Mouse (Mus musculus): ENCODE measurements around the gene Izumo1.

Gene Izumo1

DNA sequence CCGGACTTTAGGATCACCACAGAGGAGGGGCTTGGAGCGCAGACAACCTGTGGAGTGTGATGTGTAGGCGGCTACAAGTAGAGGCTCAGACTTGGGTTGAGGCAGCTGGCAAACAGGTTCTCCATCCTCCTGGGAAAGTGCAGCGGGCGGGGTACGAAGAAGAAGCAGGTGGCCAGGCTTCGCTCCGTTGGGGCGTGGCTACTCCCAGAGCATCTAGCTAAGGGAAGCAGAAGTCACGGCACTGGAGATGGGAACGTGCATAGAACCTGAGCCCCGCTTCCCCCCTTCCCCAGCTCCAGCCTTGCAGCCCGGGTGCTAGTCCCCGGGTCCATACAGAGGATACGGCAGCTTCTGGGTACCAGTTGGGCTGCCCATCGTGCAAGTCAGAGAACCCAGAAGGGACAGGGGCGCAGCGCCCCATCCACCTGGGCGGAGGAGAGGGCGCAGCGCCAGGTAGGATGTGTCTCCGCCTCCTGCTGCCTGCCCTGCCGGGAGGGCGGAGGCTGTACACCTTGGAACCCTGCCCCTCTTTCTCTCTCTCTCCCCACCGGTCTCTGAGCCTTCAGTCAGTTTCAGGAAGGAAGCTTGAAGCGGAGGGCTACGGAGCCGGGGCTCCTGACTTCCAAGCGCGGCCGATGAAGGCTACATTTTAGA, 4.4 kb upstream of the Izumo1 start, which contains the start of gene Fut1:
Gene Fut1, plus strand, starts transcription at position 248 of the 654 bp plus-strand sequence.
- no peak for DNase-seq (ENCODE audit: low read depth in 2 of 2, low spot score in 2 of 2)

DNA sequence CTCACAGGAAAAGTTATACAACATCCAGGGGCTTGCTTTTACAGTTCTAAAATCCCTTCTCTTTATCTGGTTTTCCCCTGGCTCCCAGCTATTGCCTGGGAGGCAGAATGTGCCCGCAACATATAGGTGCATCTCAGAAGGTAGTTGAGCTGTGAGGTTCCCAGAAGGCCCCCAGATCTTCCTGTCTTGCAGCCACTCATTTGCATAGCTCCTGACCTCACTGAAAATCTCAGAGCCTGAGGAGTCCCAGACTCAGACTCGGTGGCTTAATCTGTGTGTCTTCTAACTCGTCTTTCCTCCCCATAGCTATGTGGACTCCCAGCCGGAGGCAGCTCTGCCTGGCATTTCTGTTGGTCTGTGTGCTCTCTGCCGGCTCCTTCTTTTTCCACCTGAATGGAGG, 3.3 kb upstream of the Izumo1 start:
- no peak for DNase-seq (ENCODE audit: low read depth in 2 of 2, low spot score in 2 of 2)

DNA sequence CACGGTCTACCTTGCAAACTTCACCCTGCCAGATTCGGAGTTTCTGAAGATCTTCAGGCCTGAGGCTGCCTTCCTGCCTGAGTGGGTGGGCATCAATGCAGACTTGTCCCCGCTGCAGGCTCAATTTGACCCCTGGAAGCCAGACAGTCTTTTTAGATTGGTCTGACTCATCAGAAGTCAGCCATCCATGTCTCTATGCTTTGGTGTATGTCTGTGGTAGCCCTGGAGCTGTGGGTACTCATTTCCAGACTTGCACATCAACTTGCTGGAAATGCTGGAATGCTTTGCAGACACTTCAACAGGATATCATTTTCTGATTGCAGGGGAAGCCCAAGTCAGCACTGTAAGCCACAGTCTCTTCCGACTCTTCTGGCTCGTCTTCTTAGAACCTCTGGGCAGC, 2.0 kb upstream of the Izumo1 start:
- DNase-seq (ENCODE audit: low read depth in 2 of 2, low spot score in 2 of 2), result no peak

GRCm38 (mm10) chr7:45623507-45623906, 1.9 kb downstream of the Izumo1 start:
- no peak for DNase-seq (ENCODE audit: low read depth in 2 of 2, low spot score in 2 of 2)

DNA sequence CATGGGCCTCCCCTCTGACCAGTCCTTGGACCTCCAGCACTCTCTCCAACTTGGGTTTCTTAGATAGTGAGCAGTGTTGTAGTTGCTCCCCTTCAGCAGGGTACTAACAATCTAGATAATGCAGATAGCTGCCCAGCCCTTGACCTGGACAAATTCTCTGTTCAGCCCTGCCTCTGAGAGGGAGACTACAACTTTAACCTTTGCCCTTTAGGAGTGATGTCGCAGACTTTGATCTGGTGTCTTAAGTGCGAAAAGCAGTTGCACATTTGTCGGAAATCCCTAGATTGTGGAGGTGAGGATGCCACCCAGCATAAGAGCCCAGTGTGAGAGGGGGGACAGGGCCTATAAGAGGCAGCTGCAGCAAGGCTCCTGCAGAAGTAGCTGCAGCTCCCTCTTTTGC, 3.1 kb downstream of the Izumo1 start:
- DNase-seq (ENCODE audit: low read depth in 2 of 2, low spot score in 2 of 2), result no peak

DNA sequence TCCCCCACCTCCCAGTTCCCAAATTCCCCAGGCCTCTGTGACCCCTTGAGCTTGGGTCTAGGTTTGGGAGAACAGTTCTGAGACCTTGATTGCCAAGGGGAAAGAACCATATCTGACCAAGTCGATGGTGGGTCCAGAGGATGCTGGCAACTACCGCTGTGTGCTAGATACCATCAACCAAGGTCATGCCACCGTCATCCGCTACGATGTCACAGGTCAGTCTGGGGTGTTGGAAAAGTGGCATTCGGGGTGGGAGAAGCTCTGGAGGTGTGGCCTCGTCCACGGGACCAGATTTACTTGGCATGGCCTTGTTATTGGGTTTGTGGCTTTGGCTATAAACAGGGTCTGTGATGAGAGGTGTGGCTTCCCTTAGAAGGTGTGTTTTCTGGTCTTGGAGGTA, 3.9 kb downstream of the Izumo1 start:
- DNase-seq (ENCODE audit: low read depth in 2 of 2, low spot score in 2 of 2), result no peak

DNA sequence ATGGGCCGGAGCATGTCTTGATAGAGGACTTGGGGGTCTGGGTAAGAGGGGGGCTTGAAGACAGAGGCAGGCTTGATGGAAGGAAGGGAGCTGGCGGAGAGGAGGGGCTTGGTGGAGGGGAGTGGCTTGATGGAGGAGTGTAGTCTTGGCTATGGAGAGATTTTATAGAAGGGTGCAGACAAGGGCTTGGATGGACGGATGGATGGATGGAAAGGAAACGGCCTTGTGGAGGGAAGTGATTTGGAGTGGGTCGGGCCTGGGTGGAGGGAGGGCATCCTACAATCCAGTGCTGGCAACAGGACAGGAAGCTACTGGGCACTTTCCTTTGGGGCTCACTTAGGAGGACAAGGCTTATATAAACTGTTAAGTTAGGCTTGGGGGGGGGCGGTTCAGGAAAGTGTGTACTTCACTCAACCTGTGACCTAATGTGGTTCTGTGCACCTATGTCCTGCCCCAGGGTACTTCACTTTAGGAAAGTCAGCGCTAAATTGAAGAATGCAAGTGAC, 5.0 kb downstream of the Izumo1 start:
- DNase-seq (ENCODE audit: low read depth in 2 of 2, low spot score in 2 of 2), result no peak

DNA sequence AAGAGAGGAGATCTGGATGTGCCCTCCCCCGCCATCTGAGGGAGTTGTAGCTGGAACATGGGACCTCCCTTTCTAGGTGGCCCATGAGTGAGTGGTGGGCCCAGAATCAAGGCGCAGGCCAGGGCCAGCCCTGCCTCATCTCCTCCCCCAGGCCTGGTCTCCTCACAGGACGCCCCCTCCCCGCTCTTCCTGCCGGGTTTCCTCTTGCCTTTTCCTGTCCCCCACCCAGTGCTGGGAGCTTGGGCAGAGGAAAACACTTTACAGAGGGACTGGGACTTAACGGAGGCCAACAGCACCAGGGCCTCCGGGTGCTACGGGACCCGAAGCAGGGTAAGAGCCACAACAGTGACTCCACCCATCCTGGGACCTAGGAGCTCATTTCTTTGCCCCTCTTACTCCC, 5.7 kb downstream of the Izumo1 start, which contains the start of gene Rasip1:
Gene Rasip1, plus strand, starts transcription at position 228 of the 400 bp plus-strand sequence.
- DNase-seq (ENCODE audit: low read depth in 2 of 2, low spot score in 2 of 2), result no peak

DNA sequence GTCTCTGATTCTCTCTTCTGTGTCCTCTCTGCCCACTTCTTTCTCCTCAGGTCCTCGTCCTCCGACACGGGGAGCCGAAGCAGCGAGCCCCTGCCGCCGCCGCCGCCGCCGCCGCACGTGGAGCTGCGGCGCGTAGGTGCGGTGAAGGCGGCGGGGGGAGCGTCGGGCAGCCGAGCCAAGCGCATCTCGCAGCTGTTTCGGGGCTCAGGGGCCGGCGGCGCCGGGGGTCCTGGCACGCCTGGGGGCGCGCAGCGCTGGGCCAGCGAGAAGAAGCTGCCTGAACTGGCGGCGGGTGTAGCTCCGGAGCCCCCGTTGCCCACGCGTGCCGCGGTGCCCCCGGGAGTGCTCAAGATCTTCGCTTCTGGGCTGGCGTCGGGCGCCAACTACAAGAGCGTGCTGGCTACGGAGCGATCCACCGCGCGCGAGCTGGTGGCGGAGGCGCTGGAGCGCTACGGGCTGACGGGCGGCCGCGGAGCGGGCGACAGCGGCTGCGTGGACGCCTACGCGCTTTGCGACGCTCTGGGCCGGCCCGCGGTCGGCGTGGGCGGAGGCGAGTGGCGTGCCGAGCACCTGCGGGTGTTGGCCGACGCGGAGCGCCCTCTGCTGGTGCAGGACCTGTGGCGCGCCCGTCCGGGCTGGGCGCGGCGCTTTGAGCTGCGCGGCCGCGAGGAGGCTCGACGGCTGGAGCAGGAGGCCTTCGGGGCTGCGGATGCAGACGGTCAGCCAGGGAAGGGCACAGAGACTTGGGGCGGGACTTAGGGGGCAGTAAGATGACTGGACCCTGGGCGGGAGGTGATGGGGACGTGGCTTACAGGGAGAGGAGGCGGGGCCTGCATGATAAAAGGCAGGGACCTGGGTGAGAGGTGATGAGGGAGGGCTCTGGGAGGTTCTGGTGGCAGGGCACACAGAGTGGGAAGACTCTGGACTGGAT, 7.0 kb downstream of the Izumo1 start:
- peak; percentile 69 to 74 for DNase-seq (ENCODE audit: low read depth in 2 of 2, low spot score in 2 of 2)

DNA sequence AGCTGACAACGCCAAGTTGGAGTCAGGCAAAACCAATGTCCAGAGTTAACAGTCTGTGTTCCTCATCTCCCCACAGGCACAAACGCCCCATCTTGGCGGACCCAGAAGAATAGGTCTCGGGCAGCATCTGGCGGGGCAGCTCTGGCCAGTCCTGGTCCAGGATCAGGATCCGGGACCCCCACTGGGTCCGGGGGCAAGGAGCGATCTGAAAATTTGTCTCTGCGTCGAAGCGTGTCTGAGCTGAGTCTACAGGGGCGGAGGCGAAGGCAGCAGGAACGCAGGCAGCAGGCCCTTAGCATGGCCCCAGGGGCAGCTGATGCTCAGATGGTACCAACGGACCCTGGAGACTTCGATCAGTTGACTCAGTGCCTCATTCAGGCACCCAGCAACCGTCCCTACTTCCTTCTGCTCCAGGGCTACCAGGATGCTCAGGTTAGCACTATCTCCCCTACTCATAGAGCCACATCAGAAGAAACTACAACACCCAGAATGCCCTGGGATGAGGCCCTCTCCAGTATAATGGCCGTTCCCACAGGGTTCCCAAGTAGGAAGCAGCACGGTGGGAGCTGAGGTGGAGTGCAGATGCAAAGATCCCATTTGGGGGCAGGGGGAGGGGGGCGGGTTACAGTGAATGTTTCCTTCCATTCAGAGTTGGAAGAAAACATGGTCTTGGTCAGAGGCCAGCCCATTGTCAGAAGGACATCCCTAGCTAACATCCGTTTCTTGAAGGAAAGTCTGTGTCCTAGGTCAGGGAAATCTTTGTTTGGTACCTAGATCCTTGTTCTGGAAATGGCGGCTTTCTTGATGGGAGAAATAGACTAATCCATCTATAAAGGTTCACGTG, 8.7 kb downstream of the Izumo1 start:
- DNase-seq (ENCODE audit: low read depth in 2 of 2, low spot score in 2 of 2), result no peak

DNA sequence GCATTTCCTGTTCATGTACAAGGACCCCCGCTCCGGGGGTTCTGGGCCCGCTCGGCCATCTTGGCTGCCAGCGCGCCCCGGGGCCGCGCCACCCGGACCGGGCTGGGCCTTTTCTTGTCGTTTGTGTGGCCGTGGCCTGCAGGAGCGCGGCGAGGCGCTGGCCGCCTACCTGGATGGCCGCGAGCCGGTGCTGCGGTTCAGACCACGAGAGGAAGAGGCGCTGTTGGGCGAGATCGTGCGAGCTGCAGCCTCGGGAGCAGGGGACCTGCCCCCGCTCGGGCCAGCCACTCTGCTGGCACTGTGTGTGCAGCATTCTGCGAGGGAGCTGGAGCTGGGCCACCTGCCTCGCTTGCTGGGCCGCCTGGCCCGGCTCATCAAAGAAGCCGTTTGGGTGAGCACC, 10.9 kb downstream of the Izumo1 start:
- DNase-seq (ENCODE audit: low read depth in 2 of 2, low spot score in 2 of 2), result no peak

GRCm38 (mm10) chr7:45634946-45635681, 13.5 kb downstream of the Izumo1 start:
- no peak for DNase-seq (ENCODE audit: low read depth in 2 of 2, low spot score in 2 of 2)

DNA sequence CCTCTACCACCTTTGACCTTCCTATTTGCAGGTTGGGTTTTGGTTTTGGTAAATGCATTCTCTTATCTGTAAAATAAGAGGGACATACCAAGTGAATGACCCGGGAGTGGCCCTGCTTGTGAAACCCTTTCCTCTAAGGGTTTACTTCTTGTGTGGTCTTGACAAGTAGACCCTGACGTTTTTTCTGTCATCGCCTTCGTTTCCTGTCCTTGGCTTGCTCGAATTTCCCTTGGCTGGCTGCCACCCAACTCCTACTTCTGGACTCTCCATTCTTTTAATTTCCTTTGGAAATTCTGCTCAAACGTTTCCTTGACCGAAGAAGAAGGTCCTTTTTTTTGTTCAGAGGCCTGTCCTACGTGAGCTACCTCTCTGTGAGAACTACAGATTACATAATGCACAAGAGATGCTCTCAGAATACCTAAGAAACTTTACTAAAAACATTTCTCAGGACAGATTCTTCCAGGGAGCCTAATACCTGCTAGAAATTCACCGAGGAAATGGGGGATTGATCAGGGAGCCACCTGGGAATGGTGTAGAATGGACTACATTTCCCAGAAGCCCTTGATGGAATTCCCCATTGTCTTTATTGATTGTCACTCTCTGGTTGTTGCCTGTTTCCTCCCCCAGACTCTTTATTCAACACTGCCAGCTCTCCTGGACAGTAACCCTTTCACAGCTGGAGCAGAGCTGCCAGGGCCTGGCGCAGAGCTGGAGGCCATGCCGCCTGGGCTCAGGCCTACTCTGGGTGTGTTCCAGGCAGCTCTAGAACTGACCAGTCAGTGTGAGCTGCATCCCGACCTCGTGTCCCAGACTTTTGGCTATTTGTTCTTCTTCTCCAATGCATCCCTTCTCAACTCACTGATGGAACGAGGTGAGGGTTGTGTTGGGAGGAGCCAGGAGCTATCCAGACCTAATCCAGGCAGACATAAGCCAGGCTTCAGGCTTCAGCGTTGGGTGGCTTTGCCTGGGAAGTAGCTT, 14.4 kb downstream of the Izumo1 start:
- DNase-seq (ENCODE audit: low read depth in 2 of 2, low spot score in 2 of 2), result no peak

DNA sequence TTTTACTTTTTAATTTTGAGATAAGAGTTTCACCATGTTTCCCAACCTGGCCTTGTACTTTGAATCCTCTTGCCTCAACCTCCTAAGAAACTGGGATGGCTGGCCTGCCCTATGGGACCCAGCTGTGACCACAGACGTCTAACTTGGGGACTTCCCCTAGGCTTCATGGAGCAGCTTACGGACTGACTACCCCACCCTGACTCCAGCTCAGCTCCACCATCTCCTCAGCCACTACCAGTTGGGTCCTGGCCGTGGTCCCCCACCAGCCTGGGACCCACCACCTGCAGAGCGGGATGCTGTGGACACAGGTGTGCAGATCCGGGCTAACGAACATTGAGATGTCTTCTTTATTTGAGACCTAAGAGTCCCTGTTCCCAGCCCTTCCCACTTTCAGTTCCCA, 16.1 kb downstream of the Izumo1 start:
- no peak for DNase-seq (ENCODE audit: low read depth in 2 of 2, low spot score in 2 of 2)

DNA sequence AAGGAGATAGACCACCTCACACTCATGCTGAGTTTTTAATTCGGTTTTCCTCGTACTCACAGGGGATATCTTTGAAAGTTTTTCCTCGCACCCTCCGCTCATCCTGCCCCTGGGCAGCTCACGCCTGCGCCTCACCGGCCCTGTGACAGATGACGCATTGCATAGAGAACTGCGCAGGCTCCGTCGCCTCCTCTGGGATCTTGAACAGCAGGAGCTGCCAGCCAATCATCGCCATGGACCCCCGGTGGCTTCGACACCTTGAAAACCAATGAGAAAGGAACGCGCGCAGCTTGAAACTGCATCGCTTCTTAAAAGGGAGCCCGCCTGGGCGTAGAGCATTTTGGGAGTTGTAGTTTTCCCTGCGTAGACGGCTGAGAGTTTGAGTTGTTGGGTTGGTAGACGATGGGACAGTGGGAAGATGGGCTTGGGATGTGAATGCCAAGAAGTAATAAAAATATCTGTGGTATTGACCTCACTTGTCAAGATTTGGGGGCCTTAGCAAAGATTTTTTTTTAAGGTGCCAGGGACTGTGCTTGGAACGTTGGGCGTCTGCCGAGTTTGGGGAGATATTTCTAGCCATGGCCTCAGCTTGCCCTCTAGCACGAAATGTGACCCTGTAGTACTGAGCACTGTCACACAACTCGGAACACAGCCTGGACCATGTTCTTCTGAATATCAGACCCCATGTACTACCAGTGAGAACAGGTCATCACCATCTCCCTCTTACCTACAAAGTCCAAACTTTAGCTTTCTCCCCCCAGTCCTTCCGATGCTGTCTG, 17.2 kb downstream of the Izumo1 start:
- DNase-seq (ENCODE audit: low read depth in 2 of 2, low spot score in 2 of 2), result no peak

DNA sequence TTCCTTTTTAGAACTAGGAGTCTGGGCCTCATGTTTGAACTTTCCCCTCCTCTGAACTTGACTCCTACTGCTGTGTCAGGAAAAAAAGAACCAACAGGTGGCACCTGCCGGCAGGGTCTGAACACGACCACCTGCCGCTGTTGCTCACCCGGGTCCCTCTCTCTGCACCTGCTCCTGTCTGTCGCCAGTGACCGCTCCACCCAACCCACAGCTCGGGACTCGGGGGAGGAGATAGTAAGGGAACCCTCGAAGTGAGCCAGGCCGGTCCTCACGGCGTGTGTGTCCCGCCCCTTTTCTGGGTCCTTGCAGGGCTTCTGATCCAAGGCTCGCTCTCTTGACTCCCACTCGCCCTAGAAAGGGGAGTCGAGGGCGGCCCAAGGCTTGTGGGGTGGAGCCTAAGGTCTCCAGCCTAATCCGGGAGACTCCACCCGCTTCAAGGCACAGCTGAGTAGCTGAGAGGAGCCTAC, 18.0 kb downstream of the Izumo1 start, which contains the start of gene Mamstr:
Gene Mamstr, plus strand, starts transcription at position 417 of the 467 bp plus-strand sequence.
- no peak for DNase-seq (ENCODE audit: low read depth in 2 of 2, low spot score in 2 of 2)

GRCm38 (mm10) chr7:45640191-45640957, 18.8 kb downstream of the Izumo1 start:
- no peak for DNase-seq (ENCODE audit: low read depth in 2 of 2, low spot score in 2 of 2)
